Mouse (Mus musculus): Measurements from ENCODE around the gene Arhgef39.
"Not testable (repeated sequence)": the region's sequence is repeated elsewhere in the genome, so short reads cannot be mapped to it uniquely, and the experiment has no call there.

Arhgef39 gene

GRCm38 (mm10) chr4:43509109-43509508 is 9.6 kb upstream of the Arhgef39 start:
- intact Hi-C loops (cut with DNase I) = no loop called here

GRCm38 (mm10) chr4:43508666-43508997 is 9.1 kb upstream of the Arhgef39 start:
- intact Hi-C loops (cut with DNase I) = no loop called here

GRCm38 (mm10) chr4:43507938-43508665 is 8.6 kb upstream of the Arhgef39 start:
- intact Hi-C loops (cut with DNase I) = no loop called here

- intact Hi-C loops (cut with DNase I) = no loop called here
Observed at GRCm38 (mm10) chr4:43506536-43507185, 7.2 kb upstream of the Arhgef39 start, which contains the start of gene Car9. Gene Car9, plus strand, starts transcription at chr4:43506966.

- intact Hi-C loops (cut with DNase I) = no loop called here
Observed at GRCm38 (mm10) chr4:43506074-43506473, 6.6 kb upstream of the Arhgef39 start.

GRCm38 (mm10) chr4:43504269-43504668 is 4.8 kb upstream of the Arhgef39 start:
- intact Hi-C loops (cut with DNase I) = no loop called here

GRCm38 (mm10) chr4:43503506-43503905 is 4.0 kb upstream of the Arhgef39 start:
- intact Hi-C loops (cut with DNase I) = no loop called here

GRCm38 (mm10) chr4:43503041-43503440 is 3.5 kb upstream of the Arhgef39 start:
- intact Hi-C loops (cut with DNase I) = no loop called here

- intact Hi-C loops (cut with DNase I) = no loop called here
Observed at GRCm38 (mm10) chr4:43498983-43499382, 512 bp downstream of the Arhgef39 start.

- intact Hi-C loops (cut with DNase I) = no loop called here
Observed at GRCm38 (mm10) chr4:43497946-43498345, 1.5 kb downstream of the Arhgef39 start.

GRCm38 (mm10) chr4:43497405-43497804 is 2.1 kb downstream of the Arhgef39 start:
- intact Hi-C loops (cut with DNase I) = no loop called here

- intact Hi-C loops (cut with DNase I) = no loop called here
Observed at GRCm38 (mm10) chr4:43496587-43496986, 2.9 kb downstream of the Arhgef39 start.

GRCm38 (mm10) chr4:43493846-43494240 is 5.7 kb downstream of the Arhgef39 start:
- intact Hi-C loops (cut with DNase I) = no loop called here

GRCm38 (mm10) chr4:43493186-43493845 is 6.2 kb downstream of the Arhgef39 start:
- intact Hi-C loops (cut with DNase I) = no loop called here

GRCm38 (mm10) chr4:43492821-43493185 is 6.7 kb downstream of the Arhgef39 start, which contains the start of gene Ccdc107:
Gene Ccdc107, plus strand, starts transcription at chr4:43492900.
- intact Hi-C loops (cut with DNase I) = no loop called here

- intact Hi-C loops (cut with DNase I) = no loop called here
Observed at GRCm38 (mm10) chr4:43492101-43492820, 7.2 kb downstream of the Arhgef39 start.

- intact Hi-C loops (cut with DNase I) = no loop called here
Observed at GRCm38 (mm10) chr4:43490801-43491200, 8.7 kb downstream of the Arhgef39 start.

GRCm38 (mm10) chr4:43489611-43490010 is 9.9 kb downstream of the Arhgef39 start:
- intact Hi-C loops (cut with DNase I) = no loop called here

- intact Hi-C loops (cut with DNase I) = not testable (repeated sequence)
Observed at GRCm38 (mm10) chr4:43485666-43486065, 13.8 kb downstream of the Arhgef39 start.

- intact Hi-C loops (cut with DNase I) = no loop called here
Observed at GRCm38 (mm10) chr4:43483535-43484091, 15.9 kb downstream of the Arhgef39 start, which contains the start of gene Sit1. Gene Sit1, minus strand, starts transcription at chr4:43483734.

- intact Hi-C loops (cut with DNase I) = no loop called here
Observed at GRCm38 (mm10) chr4:43482591-43482990, 16.9 kb downstream of the Arhgef39 start.
